Comparison of ENCODE assay signal across 10 mouse cellular contexts in genomic region chr2:12316361-12316760, GRCm38 (mm10). TPM values are rescaled to one million over a fixed set of nuclear protein-coding genes. Genes with fewer than 3 reads are reported as not detected.
DNase-seq lines count a peak whose midpoint lies in the region; ATAC-seq and TF ChIP-seq lines count a peak whose summit lies in the region.
"Had no signal": no experiment of that assay in that cellular context is flagged by ENCODE, and none has a peak within 500 bp of the region (broad histone marks: within the 10 kb centered on the region; RNA-seq: fewer than 3 reads in every experiment).

No protein-coding gene starts in this region.

- no peak for TF ChIP-seq CTCF in lung, adult 2 months (IDR thresholded peaks at IDR 0.05; ENCODE audit: insufficient read depth, low read length)

- 29% methylated on average over 7 of the region's 7 CpGs for WGBS in hindbrain, embryonic 10.5 days
- 40% methylated on average over 7 of the region's 7 CpGs for WGBS in hindbrain, embryonic 13.5 days
- WGBS in lung, adult 2 months: 40% methylated on average over 7 of the region's 7 CpGs

- TF ChIP-seq POLR2A in lung, adult 2 months (IDR thresholded peaks at IDR 0.05; ENCODE audit: borderline replicate concordance, extremely low read depth, low read depth, low read length): no peak

- no peaks in the 10 kb centered on the region for H3K36me3 ChIP-seq in hindbrain, embryonic 10.5 days
- H3K36me3 ChIP-seq in hindbrain, embryonic 13.5 days: no peaks in the 10 kb centered on the region
- H3K36me3 ChIP-seq: limb, embryonic 15.5 days had no signal

- H3K27ac ChIP-seq in hindbrain, embryonic 10.5 days: peak overlapping the region; percentile 8; the same call in 1 of the 2 replicates
- no peak overlapping the region for H3K27ac ChIP-seq in hindbrain, embryonic 13.5 days
- H3K27ac ChIP-seq: limb, embryonic 15.5 days had no signal

- no peak for ATAC-seq in hindbrain, embryonic 13.5 days (ENCODE audit: low FRiP score)

- no peak overlapping the region for H3K4me2 ChIP-seq in hindbrain, embryonic 13.5 days
- H3K4me2 ChIP-seq: limb, embryonic 15.5 days had no signal

- intact Hi-C loops in left cerebral cortex, postnatal 25 days (cut with DNase I): no loop called here

- H3K4me1 ChIP-seq in hindbrain, embryonic 10.5 days (replicated peaks): peaks cover 5% of the 10 kb centered on the region; the same call in 1 of the 2 replicates
- H3K4me1 ChIP-seq in hindbrain, embryonic 13.5 days (replicated peaks): 0 out of 2 replicates have a peak, but pooled peaks cover 4% of the 10 kb centered on the region
- no peaks in the 10 kb centered on the region for H3K4me1 ChIP-seq in lung, adult 2 months (ENCODE audit: control insufficient read depth, insufficient read depth, low read length)

- no peaks in the 10 kb centered on the region for H3K27me3 ChIP-seq in hindbrain, embryonic 10.5 days (ENCODE audit: insufficient read depth, poor library complexity, severe bottlenecking)
- no peaks in the 10 kb centered on the region for H3K27me3 ChIP-seq in hindbrain, embryonic 13.5 days
- H3K27me3 ChIP-seq: CH12.LX; limb, embryonic 15.5 days had no signal

- H3K9ac ChIP-seq in hindbrain, embryonic 13.5 days: no peak overlapping the region
- H3K9ac ChIP-seq: limb, embryonic 15.5 days had no signal

- H3K4me3 ChIP-seq in hindbrain, embryonic 10.5 days: no peak overlapping the region
- H3K4me3 ChIP-seq in hindbrain, embryonic 13.5 days: no peak overlapping the region
- no peak overlapping the region for H3K4me3 ChIP-seq in lung, adult 2 months (replicated peaks; ENCODE audit: extremely low read depth, low read depth, low read length)
- H3K4me3 ChIP-seq: limb, embryonic 15.5 days had no signal

- no peaks in the 10 kb centered on the region for H3K9me3 ChIP-seq in hindbrain, embryonic 10.5 days
- H3K9me3 ChIP-seq in hindbrain, embryonic 13.5 days: no peaks in the 10 kb centered on the region
- H3K9me3 ChIP-seq: limb, embryonic 15.5 days had no signal

- no peak for DNase-seq in hindbrain, embryonic 10.5 days (ENCODE audit: low spot score)
- DNase-seq in NIH3T3 (ENCODE audit: low read depth): peak; percentile 76
- DNase-seq in gastrocnemius, postnatal 25 days: peak; percentile 57
- DNase-seq in lung, adult 2 months: peak; percentile 14
- DNase-seq in cerebellum, adult 11 months: no peak
- DNase-seq in ovary, adult 18-20 months (ENCODE audit: low spot score): no peak
- no peak for DNase-seq in left cerebral cortex, postnatal 25 days (ENCODE audit: low spot score in 2 of 2)

RNA-seq across cellular contexts. Expression of gene Itga8, which starts 14.6 kb away (rescaled TPM):
- polyA plus RNA-seq in hindbrain, embryonic 10.5 days (2016; fragmentation: Nextera tagmentation; extraction: Ambion mirVana): 3.2 and 5.5 TPM in 2 replicates
- 2.3 and 2.4 TPM in 2 replicates for polyA plus RNA-seq in hindbrain, embryonic 13.5 days (2015; fragmentation: Nextera tagmentation; extraction: Ambion mirVana)
- 1 to 10 TPM; 2.1 to 2.2 TPM for total RNA-seq in gastrocnemius, postnatal 25 days (2021)
- 57.7 and 65.9 TPM in 2 replicates for polyA plus RNA-seq in lung, adult 2 months (2012; rRNA removed)
- total RNA-seq in left cerebral cortex, postnatal 25 days (2021): 1 to 10 TPM; 9.3 to 9.8 TPM

Comparison
In these comparisons a context has a peak if more than half of its experiments do, and no peak if none do; other contexts are left out.
1. DNase-seq: peak in NIH3T3 (single experiment), gastrocnemius, postnatal 25 days (single experiment) and lung, adult 2 months (single experiment); none in hindbrain, embryonic 10.5 days (single experiment), cerebellum, adult 11 months (single experiment), ovary, adult 18-20 months (single experiment) and left cerebral cortex, postnatal 25 days (0 of 2).